Mouse (Mus musculus) common myeloid progenitor, adult 5-6 weeks (primary cell): ENCODE measurements around the gene Fscn2. TPM values are rescaled to one million over a fixed set of nuclear protein-coding genes. Genes with fewer than 3 reads are reported as not detected.

Experiments used
- ATAC-seq: replicated peaks from 2 replicates; pipeline ENCODE4 v1.8.0; 2016; ENCODE audit warnings: low read depth, mild to moderate bottlenecking, moderate TSS enrichment, inconsistent platforms; ENCODE audit not compliant: poor library complexity, severe bottlenecking
- total RNA-seq: library from RNA; stranded (forward); fragments of 200-1000, 187-1606 nt; gene quantifications from 2 replicates; pipeline ENCODE4 v1.2.3, GENCODE M21; 2017

Fscn2 gene
- total RNA-seq, 1 experiment from 2014 or later: not detected

DNA sequence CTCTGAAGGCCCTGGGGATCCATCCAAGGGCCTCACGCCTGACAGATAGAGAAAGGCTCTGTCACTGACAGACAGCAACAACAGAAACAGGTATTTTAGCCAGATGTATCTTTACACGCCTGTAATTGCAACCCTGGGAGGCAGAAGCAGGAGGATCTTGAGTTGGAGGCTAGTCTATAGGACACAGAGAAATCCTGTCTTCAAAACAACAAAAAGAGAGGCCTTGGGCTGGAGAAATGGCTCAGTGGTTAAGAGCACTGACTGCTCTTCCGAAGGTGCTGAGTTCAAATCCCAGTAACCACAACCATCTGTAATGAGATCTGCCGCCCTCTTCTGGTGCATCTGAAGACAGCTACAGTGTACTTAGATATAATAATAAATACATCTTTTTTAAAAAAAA, 4.4 kb upstream of the Fscn2 start:
- ATAC-seq: no peak

DNA sequence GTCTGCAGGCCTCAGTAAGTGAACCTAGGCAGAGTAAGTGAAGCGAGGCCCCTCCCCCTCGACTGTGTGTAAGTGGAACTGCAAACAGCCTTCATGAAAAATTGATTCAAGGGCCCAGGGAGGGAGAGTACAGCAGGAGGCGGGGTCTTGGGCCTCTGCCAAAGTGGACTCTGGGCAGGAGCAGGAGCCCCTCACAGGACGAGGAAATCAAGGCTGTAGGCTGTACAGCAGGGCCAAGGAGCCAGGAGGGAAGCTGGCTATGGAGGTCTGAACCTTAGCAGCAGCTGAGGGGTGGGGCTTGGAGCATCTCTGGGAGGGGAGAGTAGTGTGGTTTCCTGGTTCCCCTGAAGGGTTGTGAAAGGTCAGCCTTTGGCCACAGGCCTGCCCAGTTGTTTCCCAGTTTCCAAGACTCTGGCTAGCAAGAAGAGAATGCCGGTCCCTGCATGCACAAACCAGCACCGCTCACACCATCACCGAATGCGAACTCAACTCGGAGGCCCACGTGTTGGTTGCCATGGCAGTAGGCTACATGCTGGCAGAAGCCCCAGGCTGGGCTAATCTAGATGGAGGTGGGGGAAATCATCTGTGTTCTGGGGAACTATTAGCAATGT, 3.4 kb upstream of the Fscn2 start:
- ATAC-seq: peak; percentile 19; the same call in 1 of the 2 replicates

DNA sequence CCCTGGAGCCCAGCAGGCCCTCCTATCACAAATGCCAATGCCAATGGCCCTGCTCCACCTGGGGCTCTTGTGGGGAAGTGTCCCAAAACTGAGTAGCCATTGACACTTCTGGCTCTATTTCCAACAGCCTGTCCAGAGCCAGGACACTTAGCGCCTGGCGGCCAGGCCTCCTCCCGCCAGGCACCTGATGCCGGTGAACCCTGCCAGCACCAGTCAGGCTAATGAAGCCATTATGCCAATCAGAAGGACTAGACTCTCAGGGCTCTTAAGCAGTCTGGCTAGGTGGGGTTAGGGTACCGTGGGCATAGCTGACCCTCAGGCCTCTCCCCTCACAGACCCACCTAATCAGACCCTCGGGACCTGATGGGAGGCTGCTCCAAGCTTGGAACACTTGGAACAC, 1.9 kb upstream of the Fscn2 start:
- no peak for ATAC-seq

DNA sequence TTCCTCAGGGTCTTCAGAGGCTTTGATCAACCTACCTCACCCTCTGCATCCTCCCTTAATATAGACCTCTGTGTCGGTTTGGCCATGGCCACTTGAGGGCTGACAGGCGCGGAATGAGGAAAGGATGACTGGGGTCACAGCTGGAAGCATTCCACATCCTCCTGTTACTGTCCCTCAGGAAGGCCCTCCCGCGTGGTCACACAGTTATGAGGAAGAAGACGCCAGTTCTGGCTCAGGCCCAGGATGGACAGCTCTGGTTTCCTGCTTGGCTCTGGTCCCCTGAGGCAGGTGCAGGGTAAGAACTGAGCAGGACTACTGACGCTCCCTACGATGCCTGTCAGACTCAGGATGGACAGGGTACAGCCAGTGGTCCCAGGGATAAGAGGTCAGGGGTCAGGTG, 1.3 kb upstream of the Fscn2 start:
- 0 out of 2 replicates have a peak, but pooled peaks have one; percentile 9 for ATAC-seq

DNA sequence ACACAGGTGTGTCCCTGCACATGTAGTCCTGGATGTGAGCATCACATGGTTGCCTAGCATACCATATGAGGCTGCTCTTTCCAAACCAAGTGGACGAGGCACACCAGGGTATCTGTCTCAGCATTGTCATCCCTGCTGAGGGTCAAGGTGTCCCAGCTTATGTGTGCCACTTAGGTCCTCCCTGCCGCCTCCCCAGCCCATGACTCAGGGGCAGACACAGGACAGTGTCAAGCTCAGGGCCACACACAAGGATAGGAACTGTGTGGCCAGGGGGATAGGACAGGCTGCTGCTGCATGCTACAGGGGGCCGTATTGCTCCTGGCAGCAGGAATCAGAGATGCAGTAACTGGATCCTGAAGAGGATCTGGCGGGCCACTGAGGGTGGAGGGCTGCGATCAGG, 579 bp upstream of the Fscn2 start:
- no peak for ATAC-seq

DNA sequence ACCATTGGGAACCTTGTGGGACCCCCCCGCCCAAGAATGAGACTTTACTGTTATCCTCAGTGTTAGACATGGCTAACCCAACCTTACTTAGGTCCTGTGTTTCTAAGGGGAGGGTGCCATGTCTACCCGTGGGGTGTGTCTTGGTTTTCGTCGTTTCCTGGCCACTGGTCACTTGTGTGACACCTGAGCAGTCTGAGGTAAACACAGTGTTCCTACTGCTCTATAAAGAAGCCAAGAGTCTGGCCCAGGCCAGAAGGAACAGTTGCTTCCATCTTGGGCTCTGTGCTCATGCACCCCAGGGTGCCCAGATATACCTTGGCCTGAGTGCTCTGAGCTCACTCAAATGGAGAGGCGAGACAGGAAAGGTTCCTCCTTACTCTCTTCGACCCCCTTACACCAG, 1.6 kb downstream of the Fscn2 start:
- ATAC-seq: no peak

DNA sequence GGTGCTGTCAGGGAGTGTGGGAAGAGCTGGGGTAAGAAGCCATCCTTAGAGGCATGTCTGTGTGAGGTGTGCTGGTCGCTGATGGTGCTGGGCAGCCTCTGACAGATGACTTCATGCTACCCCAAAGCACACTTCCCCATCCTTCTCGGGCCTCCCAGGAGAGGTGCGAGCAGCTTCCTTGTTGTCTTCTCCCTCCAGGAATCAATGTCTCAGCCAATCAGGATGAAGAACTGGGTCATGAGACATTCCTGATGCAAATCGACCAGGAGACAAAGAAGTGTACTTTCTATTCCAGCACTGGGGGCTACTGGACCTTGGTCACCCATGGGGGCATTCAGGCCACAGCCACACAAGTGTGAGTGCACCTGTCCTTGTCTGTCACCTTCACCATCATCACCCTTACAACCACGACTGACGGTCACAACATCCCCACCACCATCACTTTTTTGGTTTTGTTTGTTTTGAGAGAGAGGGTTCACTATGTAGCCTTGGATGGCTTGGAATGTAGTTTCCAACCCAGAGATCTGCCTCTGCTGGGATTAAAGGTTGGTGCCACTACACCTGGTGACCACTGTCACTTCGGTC, 5.2 kb downstream of the Fscn2 start:
- no peak for ATAC-seq

DNA sequence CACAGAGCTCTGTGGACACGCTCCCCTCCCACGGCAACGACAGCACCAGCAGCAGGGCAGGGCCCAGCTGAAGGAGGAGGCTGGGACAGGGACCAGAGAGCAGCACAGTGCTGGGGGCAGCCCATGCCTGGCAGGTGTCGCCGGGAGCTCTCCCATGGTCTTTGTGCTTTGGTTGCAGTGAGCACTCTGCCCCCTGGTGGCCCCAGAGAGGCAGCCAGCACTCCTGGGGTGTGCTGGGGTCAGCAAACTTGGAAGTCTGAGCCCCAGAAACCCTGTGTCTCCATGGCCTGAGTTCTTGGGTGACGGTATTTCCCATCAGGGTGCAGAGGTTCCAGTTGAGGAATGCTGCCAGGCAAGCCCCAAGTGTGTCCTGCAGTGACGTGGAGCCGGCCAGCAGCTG, 8.3 kb downstream of the Fscn2 start:
- ATAC-seq: peak; percentile 81

DNA sequence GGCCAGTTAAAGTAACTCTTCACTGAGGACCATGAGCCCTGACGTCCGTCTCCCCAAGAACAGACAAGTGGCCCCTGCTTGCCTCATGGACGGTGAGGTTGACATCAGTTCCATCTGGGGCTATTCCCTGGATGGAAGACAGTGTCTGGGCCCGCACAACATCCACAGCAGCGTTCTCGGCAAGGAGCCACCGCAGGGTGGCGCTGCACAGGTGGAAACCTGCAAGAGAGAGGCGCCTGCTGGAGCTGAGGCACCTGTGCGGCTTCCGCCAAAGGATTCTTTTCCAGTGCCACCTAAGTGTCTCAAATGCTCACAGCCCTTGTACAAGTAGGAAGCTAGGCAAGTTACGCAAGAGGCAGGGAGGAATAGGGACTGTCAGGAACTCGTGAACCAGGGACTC, 11.7 kb downstream of the Fscn2 start:
- no peak for ATAC-seq

DNA sequence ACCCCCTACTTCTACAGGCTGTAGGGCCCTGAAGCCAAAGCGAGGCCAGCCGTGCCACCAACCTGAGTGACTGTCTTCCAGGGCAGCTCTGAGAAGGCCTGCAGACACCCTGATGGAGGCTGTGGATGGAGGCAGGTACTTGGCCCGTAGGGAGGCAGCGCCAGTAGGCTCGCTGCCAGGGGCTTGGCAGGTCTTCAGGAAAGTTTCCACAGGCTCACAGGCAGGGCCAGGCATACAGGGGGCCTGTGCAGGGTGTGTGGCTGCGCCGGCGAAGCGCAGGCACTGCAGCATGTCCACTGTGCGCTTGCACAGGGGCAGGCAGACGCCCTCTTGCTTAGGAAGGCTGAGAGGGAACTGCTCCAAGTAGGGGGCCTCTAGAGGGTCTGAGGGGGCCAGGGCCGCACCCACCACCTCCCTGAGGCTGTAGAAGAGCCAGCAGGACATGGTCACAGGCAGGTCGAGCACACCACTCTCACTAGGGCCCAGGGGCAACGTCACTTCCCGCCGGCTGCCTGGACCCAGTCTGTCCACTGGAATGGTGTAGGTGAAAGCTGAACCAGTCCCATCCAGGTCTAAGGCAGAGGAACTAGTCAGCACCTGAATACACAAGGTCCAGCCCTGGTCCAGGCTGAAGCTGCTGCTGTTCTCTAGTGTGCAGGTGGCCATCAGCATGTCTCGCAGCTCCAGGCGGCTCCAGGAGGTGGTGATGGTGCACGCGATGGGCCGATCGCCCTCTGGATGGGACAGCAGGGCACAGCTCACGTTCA, 12.7 kb downstream of the Fscn2 start:
- ATAC-seq: no peak

DNA sequence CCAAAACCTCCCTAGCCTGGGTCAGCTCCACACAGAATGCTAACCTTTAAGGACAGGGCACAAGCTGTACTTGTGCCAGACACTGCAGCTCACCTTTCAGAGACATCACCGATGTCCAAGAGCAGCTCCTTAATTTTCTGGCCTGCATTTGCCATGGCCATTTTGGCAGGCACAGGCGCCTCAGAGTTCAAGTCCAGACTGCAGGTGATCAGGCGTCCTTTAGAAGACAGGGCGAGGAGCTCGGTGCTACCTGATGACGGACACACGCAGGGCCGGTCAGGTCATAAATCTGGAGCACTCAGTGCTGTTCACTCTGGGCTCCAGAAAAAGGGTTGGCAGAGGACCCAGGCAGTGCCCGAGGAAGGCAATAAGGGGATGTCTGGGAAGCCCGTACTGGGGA, 14.0 kb downstream of the Fscn2 start:
- no peak for ATAC-seq

DNA sequence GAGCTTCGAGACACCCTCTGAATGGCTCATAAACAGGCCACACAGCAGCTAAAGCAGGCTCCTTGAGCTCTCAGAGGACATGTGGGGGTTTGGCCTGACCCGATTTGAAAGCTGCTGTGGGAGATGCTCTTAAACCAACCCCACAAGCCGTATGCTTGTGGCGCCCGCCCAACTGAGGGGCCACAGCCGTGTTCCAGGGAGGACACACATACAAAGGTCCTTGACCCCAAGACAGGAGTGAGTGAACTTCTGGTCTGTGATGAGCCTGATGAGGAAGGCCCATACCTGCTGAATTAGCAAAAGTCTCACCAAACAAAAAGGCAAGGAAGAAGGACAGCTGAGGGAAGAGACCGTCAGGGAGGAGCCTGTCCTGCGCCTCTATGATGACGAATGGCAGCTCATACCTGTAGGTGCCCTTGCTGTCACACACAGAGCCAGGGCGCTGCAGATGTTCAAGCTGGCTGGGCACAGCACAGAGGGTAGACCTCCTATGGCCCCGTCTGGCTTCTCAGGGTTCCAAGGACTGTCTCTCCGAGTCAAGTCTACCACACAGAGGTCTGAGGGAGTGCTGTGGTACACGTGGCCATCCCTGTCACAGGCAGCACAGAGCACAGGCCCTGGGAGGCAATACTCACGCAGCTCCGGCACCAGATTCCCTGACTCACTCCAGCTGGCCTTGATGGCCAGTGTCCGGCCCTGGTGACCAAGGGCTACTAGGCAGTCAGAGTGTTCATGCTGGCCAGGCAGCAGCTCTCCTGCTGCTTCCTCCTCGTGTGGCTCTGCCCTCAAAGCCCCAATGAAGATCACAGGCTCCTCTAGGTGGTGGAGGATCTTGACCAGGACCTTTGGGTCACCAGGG, 15.2 kb downstream of the Fscn2 start:
- no peak for ATAC-seq

DNA sequence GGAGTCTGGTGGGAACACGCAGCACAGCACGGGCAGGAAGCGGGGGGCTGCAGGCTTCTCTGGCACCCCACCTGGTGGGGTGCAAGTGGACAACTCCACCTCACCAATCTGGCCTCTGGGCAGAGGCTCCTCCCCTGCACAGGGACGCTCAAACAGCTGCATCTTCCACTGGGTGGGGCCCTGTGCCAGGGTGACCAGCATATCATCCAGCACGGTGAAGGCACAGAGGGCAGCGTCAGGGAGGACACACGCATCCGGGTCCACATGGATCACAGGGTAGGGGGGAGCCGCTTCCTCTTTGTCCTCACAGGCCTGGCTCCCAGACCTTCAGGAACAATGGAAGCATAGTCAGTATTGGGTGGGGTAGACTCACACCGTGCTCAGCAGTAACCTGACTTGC, 16.0 kb downstream of the Fscn2 start:
- ATAC-seq: no peak

DNA sequence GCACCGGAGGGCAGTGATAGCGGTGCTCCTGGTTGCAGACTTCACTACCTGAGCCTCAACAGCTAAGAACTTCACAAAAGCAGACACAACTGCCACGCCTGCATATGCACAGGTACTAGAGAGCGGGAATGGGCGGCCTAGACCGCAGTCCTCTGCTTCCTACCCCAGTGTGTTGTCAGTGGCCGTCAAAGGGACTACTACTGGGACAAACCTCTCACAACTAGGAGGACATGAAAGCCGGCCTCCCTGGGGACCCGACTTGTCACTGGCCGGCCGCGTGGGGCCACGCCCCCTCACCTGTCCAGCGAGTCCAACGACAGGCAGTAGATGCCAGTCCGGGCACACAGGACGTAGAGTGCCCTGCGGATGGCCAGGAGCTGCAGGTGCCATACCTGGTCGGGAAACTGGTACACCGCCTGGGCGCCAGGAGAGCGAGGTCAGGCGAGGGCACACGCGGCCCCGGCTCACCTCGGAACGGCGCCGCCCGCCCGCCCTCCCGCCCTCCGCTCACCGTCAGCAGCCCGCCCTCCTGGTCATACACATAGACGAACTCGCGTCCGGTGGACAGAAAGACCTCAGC, 16.8 kb downstream of the Fscn2 start:
- peak; percentile 15; the same call in 1 of the 2 replicates for ATAC-seq

DNA sequence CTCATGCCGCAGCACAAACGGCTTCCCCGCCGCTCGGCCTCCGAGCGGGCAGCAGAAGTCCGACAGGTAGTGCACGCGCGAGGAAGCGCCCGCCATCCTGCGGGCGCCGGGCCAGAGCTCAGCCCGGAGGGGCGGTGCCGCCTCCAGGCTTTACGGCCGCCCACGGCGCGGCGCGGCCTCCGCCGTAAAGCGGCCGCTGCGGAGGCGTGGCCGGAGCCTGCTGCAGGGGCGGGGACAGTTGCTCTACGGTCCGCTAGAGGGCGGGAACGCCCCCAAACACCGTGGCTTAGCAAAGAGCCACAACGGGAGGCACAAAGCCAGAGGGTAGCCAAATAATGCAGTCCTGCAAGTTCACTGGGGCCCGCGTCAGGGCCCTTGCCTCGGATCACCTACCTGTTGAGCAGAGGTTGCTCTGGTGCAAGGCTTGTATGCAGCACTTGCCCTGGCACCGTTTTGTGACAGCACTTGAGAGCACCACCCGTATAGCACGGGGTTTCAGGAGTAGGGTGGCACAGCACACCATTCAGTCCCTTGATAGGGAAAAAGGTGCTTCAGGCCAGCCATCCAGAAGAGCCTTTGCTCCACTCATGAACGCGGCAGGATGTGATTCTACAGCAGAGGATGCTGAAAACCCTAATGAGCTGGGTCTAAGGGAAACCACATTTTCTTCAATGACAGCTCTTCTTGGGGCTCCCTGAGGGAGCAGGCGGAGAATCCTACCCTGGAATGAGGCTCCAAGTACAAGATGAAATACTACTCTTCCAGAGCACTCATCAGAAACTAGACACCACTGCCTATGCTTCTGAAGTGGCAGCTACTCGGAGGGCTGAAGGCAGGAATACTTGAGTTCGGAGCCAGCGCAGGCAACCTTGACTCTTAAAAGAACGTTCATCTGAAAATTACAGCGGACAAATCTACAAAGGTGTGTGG, 17.5 kb downstream of the Fscn2 start, which contains the start of gene Faap100:
TSS of gene Faap100 (minus strand) at position 154 of the 930 bp plus-strand sequence.
- ATAC-seq: peak; percentile 87

DNA sequence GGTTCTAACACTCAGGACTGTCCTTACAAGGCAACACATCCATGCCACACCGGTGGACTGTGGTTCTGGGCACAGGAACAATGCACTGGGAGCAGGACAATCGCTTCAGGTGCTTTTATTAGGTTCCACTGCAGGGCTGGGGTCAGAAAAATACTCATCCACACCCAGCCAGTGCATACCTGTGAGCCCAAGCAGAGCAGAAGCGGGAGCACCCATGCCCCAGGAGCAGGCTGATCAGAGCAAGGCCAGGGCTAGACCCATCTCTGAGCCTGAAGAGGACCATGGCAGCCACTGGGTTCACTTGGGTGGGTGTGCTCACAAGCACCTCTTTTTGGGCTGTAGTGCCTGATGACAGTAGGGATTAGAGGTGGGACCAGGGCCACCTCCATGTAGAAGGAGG, 18.9 kb downstream of the Fscn2 start:
- ATAC-seq: no peak

DNA sequence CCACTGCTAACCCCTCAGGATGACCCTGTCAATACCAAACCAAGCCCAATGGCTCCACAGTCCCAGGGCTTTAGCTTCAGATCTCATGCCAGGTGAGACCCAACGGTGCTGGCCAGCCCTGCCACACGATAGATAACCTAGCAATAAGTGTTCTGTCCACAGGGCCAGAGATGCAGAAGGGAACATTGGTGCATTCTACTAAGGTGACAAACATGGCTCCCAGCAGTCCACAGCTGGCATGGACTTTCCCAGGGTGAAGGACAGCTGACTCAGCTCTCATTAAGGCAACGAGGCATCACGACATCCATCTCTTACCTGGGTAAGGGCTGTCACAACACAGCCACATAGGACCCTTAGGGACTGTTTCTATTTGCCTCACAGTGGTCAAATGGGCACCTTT, 19.8 kb downstream of the Fscn2 start:
- ATAC-seq: no peak

DNA sequence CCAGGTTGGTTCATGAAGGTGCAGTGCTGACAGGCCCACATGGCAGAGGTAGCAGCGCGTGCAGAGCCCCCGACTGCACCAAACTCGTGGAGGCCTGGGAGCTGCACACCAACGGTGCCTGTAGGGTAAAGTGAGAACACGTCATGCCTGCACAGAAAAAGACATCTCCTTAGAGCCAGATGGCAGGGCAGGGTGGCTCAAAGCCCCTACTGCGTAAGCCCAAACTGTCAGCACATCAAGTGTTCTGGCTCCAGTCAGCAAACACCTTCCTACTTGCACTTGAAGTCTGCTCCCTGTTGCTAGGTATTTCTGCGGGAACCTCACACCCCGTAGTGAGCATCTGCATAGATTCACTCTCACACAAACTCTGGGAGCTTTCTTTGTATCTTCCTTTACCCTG, 21.2 kb downstream of the Fscn2 start:
- no peak for ATAC-seq

DNA sequence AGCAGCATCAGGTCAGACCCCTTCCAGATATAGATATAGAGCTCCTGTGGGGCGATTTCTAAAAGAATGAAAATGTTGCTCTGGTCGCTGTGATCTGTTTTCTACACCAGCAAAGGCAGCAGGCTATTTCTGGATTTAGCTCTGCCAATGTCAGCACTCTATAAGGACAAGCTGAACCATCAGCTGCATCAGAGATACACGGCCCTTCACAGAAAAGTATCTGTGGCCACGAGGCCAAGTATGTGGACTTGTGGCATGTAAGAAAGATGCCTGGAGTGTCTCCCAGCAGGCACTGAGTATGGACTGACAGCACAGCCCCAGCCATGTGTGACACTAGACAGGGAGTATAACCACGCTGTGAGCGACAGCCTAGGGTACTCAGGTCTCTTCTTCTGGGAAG, 25.3 kb downstream of the Fscn2 start:
- no peak for ATAC-seq
